Mouse (Mus musculus): Measurements from ENCODE around the gene Sinhcaf. TPM values are rescaled to one million over a fixed set of nuclear protein-coding genes. Genes with fewer than 3 reads are reported as not detected.
"Not testable (repeated sequence)": the region's sequence is repeated elsewhere in the genome, so short reads cannot be mapped to it uniquely, and the experiment has no call there.

The Sinhcaf gene
- total and polyA plus RNA-seq, 3 experiments: 57.5 to 146 (median 82.3) TPM

GRCm38 (mm10) chr6:148989792-148990491, 43.7 kb upstream of the Sinhcaf start:
- peaks cover 5 to 22% of the 10 kb centered on the region in 2 experiments; a peak in 3 of 4 replicates for H3K4me1 ChIP-seq (ENCODE audit: control insufficient read depth in 1 of 2, insufficient read depth in 2 of 2)
- DNase-seq (ENCODE audit: extremely low read depth); H3K79me2 ChIP-seq (replicated peaks; ENCODE audit: control insufficient read depth, extremely low read depth, insufficient read depth, poor library complexity, severe bottlenecking); H3K27ac ChIP-seq (ENCODE audit: insufficient read depth, low read depth); H3K4me3 ChIP-seq (replicated peaks in 1 of 3; ENCODE audit: low read depth in 2 of 3, low read length in 2 of 3, poor library complexity in 1 of 3); H3K36me3 ChIP-seq (replicated peaks in 1 of 2; ENCODE audit: control insufficient read depth in 1 of 2, insufficient read depth in 1 of 2, low read length in 1 of 2); H3K27me3 ChIP-seq (replicated peaks); H3K9ac ChIP-seq (ENCODE audit: insufficient read depth, low read depth); dilution Hi-C loops (cut with MboI; ENCODE audit: extremely low pct_ligation_motif_present, extremely low pct_unique_long_range_greater_than_20kb, low sequenced_read_pairs); H3K9me3 ChIP-seq (replicated peaks; ENCODE audit: low read length); in situ Hi-C loops (cut with MboI; ENCODE audit: low pct_ligation_motif_present, low pct_unique_long_range_greater_than_20kb, low sequenced_read_pairs); H3K4me2 ChIP-seq (ENCODE audit: insufficient read depth, low read depth, poor library complexity, severe bottlenecking): not testable (repeated sequence)
- peak; percentile 76 for TF ChIP-seq TBP (conservative IDR thresholded peaks at IDR 0.05; ENCODE audit: low read depth, low read length)

GRCm38 (mm10) chr6:148986003-148986402, 39.7 kb upstream of the Sinhcaf start:
- dilution Hi-C loops (cut with MboI; ENCODE audit: extremely low pct_ligation_motif_present, extremely low pct_unique_long_range_greater_than_20kb, low sequenced_read_pairs): no loop called here
- in situ Hi-C loops (cut with MboI; ENCODE audit: low pct_ligation_motif_present, low pct_unique_long_range_greater_than_20kb, low sequenced_read_pairs): no loop called here
- Histone ChIP-seq H3K9ac (ENCODE audit: insufficient read depth, low read depth) (no peak overlapping the region), H3K79me2 (replicated peaks; ENCODE audit: control insufficient read depth, extremely low read depth, insufficient read depth, poor library complexity, severe bottlenecking) (no peaks in the 10 kb centered on the region), H3K4me3 (replicated peaks in 1 of 3; ENCODE audit: low read depth in 2 of 3, low read length in 2 of 3, poor library complexity in 1 of 3) (no peak overlapping the region), H3K27ac (ENCODE audit: insufficient read depth, low read depth) (no peak overlapping the region), H3K9me3 (replicated peaks; ENCODE audit: low read length) (no peaks in the 10 kb centered on the region), H3K27me3 (replicated peaks) (no peaks in the 10 kb centered on the region), H3K4me2 (ENCODE audit: insufficient read depth, low read depth, poor library complexity, severe bottlenecking) (peak overlapping the region; percentile 32; the same call in 1 of the 2 replicates), H3K4me1 (ENCODE audit: control insufficient read depth in 1 of 2, insufficient read depth in 2 of 2) (peaks cover 5 to 14% of the 10 kb centered on the region in 2 experiments; a peak in 3 of 4 replicates), H3K36me3 (replicated peaks in 1 of 2; ENCODE audit: control insufficient read depth in 1 of 2, insufficient read depth in 1 of 2, low read length in 1 of 2) (no peaks in the 10 kb centered on the region)
- DNase-seq (ENCODE audit: extremely low read depth): peak; percentile 88
- no peak for TF ChIP-seq CHD1 (IDR thresholded peaks at IDR 0.05; ENCODE audit: low read depth, low read length)
- peak; percentile 68 for TF ChIP-seq BHLHE40 (IDR thresholded peaks at IDR 0.05; ENCODE audit: low read depth, low read length)
- no peak for TF ChIP-seq MXI1 (IDR thresholded peaks at IDR 0.05; ENCODE audit: low read depth, low read length)
- TF ChIP-seq ZMIZ1 (IDR thresholded peaks at IDR 0.05; ENCODE audit: low read depth, low read length): no peak
- TF ChIP-seq ETS1 (conservative IDR thresholded peaks at IDR 0.05; ENCODE audit: low read depth, low read length): peak; percentile 57; the same call in 1 of the 2 replicates
- 0 out of 2 replicates have a peak, but pooled peaks have one; percentile 59 for TF ChIP-seq E2F4 (IDR thresholded peaks at IDR 0.05; ENCODE audit: insufficient replicate concordance, low read depth, low read length)
- no peak for TF ChIP-seq NRF1 (IDR thresholded peaks at IDR 0.05; ENCODE audit: low read depth, low read length)
- TF ChIP-seq KAT2A (IDR thresholded peaks at IDR 0.05; ENCODE audit: insufficient replicate concordance, low read length): 0 out of 2 replicates have a peak, but pooled peaks have one; percentile 39
- no peak for TF ChIP-seq USF2 (conservative IDR thresholded peaks at IDR 0.05; ENCODE audit: low read depth, low read length)
- peak; percentile 97 for TF ChIP-seq EP300 (IDR thresholded peaks at IDR 0.05; ENCODE audit: low read length)
- no peak for TF ChIP-seq USF1 (IDR thresholded peaks at IDR 0.05; ENCODE audit: low read depth, low read length)
- no peak for TF ChIP-seq HCFC1 (IDR thresholded peaks at IDR 0.05; ENCODE audit: low read depth, low read length)
- 0 out of 2 replicates have a peak, but pooled peaks have one; percentile 35 for TF ChIP-seq MAZ (IDR thresholded peaks at IDR 0.05; ENCODE audit: low read depth, low read length)
- no peak for TF ChIP-seq ZKSCAN1 (IDR thresholded peaks at IDR 0.05; ENCODE audit: borderline replicate concordance, low read depth, low read length)
- TF ChIP-seq TCF12 (IDR thresholded peaks at IDR 0.05; ENCODE audit: low read depth, low read length): peak; percentile 55; the same call in 1 of the 2 replicates
- no peak for TF ChIP-seq POLR2AphosphoS2 (IDR thresholded peaks at IDR 0.05; ENCODE audit: low read depth, low read length)
- 0 out of 2 replicates have a peak, but pooled peaks have one; percentile 7 for TF ChIP-seq SMC3 (IDR thresholded peaks at IDR 0.05; ENCODE audit: low read depth, low read length)
- TF ChIP-seq ELF1 (IDR thresholded peaks at IDR 0.05; ENCODE audit: low read depth, low read length): no peak
- TF ChIP-seq RAD21 (IDR thresholded peaks at IDR 0.05; ENCODE audit: low read depth, low read length): no peak; the same call in 1 of the 2 replicates
- no peak for TF ChIP-seq CTCF (conservative IDR thresholded peaks at IDR 0.05 in 1 of 2, IDR thresholded peaks at IDR 0.05 in 1 of 2; ENCODE audit: low read depth in 2 of 2, low read length in 2 of 2)
- 0 out of 2 replicates have a peak, but pooled peaks have one; percentile 51 for TF ChIP-seq RCOR1 (conservative IDR thresholded peaks at IDR 0.05; ENCODE audit: low read depth, low read length)
- TF ChIP-seq TBP (conservative IDR thresholded peaks at IDR 0.05; ENCODE audit: low read depth, low read length): no peak
- TF ChIP-seq ZC3H11A (IDR thresholded peaks at IDR 0.05; ENCODE audit: low read depth, low read length): no peak
- TF ChIP-seq JUN (IDR thresholded peaks at IDR 0.05; ENCODE audit: insufficient read depth, low read depth, low read length): peak; percentile 26; the same call in 1 of the 2 replicates
- no peak for TF ChIP-seq UBTF (IDR thresholded peaks at IDR 0.05; ENCODE audit: low read depth, low read length)
- no peak for TF ChIP-seq NELFE (IDR thresholded peaks at IDR 0.05; ENCODE audit: low read depth, low read length)
- TF ChIP-seq SIN3A (IDR thresholded peaks at IDR 0.05; ENCODE audit: low read length): peak; percentile 78
- no peak for TF ChIP-seq POLR2A (IDR thresholded peaks at IDR 0.05; ENCODE audit: low read depth, low read length)
- no peak for TF ChIP-seq ZNF384 (IDR thresholded peaks at IDR 0.05; ENCODE audit: low read depth, low read length)
- TF ChIP-seq MAFK (IDR thresholded peaks at IDR 0.05; ENCODE audit: insufficient replicate concordance, low read length): peak; percentile 67
- no peak for TF ChIP-seq PAX5 (IDR thresholded peaks at IDR 0.05; ENCODE audit: low read length)

Measured in CH12.LX (cell line).